Mouse (Mus musculus): Measurements from ENCODE around the gene Arnt2. TPM values are rescaled to one million over a fixed set of nuclear protein-coding genes. Genes with fewer than 3 reads are reported as not detected.

Gene Arnt2
- polyA plus RNA-seq, 1 experiment from 2014 or later, result 0.15 TPM

- H3K9me3 ChIP-seq (replicated peaks; ENCODE audit: control insufficient read depth, low read length), result no peaks in the 10 kb centered on the region
- H3K36me3 ChIP-seq (ENCODE audit: control insufficient read depth, insufficient read depth), result no peaks in the 10 kb centered on the region
- H3K27me3 ChIP-seq (ENCODE audit: control insufficient read depth, insufficient read depth, low read depth, low read length), result no peaks in the 10 kb centered on the region
- WGBS (ENCODE audit: insufficient replicate concordance), result 57% methylated on average over 6 of the region's 6 CpGs
- H3K9ac ChIP-seq (ENCODE audit: low read depth, low read length), result no peak overlapping the region
- no peaks in the 10 kb centered on the region for H3K4me1 ChIP-seq (ENCODE audit: control insufficient read depth, low read depth, low read length)
- ATAC-seq (ENCODE audit: low read depth), result no peak
- H3K4me3 ChIP-seq (ENCODE audit: low read depth, low read length), result no peak overlapping the region
- no peak overlapping the region for H3K27ac ChIP-seq (ENCODE audit: low read length)
- H3K4me2 ChIP-seq (ENCODE audit: low read depth, low read length), result no peak overlapping the region
These were observed 136.0 kb downstream of the Arnt2 start for GRCm38 (mm10) chr7:84273930-84274329.

- Histone ChIP-seq H3K4me2 (ENCODE audit: low read depth, low read length) (no peak overlapping the region), H3K27me3 (ENCODE audit: control insufficient read depth, insufficient read depth, low read depth, low read length) (no peaks in the 10 kb centered on the region), H3K4me3 (ENCODE audit: low read depth, low read length) (no peak overlapping the region), H3K9ac (ENCODE audit: low read depth, low read length) (no peak overlapping the region), H3K4me1 (ENCODE audit: control insufficient read depth, low read depth, low read length) (no peaks in the 10 kb centered on the region), H3K36me3 (ENCODE audit: control insufficient read depth, insufficient read depth) (no peaks in the 10 kb centered on the region), H3K27ac (ENCODE audit: low read length) (no peak overlapping the region), H3K9me3 (replicated peaks; ENCODE audit: control insufficient read depth, low read length) (no peaks in the 10 kb centered on the region)
- peak; percentile 64 for ATAC-seq (ENCODE audit: low read depth)
- WGBS (ENCODE audit: insufficient replicate concordance), result 21% methylated on average over 7 of the region's 7 CpGs
These were observed 137.7 kb downstream of the Arnt2 start for GRCm38 (mm10) chr7:84272206-84272818.

- Histone ChIP-seq H3K27me3 (ENCODE audit: control insufficient read depth, insufficient read depth, low read depth, low read length) (no peaks in the 10 kb centered on the region), H3K9ac (ENCODE audit: low read depth, low read length) (no peak overlapping the region), H3K4me2 (ENCODE audit: low read depth, low read length) (no peak overlapping the region), H3K27ac (ENCODE audit: low read length) (no peak overlapping the region), H3K4me1 (ENCODE audit: control insufficient read depth, low read depth, low read length) (no peaks in the 10 kb centered on the region), H3K9me3 (replicated peaks; ENCODE audit: control insufficient read depth, low read length) (no peaks in the 10 kb centered on the region), H3K4me3 (ENCODE audit: low read depth, low read length) (no peak overlapping the region), H3K36me3 (ENCODE audit: control insufficient read depth, insufficient read depth) (no peaks in the 10 kb centered on the region)
- 70% methylated on average over 5 of the region's 5 CpGs for WGBS (ENCODE audit: insufficient replicate concordance)
- ATAC-seq (ENCODE audit: low read depth), result no peak
These were observed 138.5 kb downstream of the Arnt2 start for GRCm38 (mm10) chr7:84271429-84271828.

GRCm38 (mm10) chr7:84263466-84263865 is 146.5 kb downstream of the Arnt2 start:
- Histone ChIP-seq H3K4me2 (ENCODE audit: low read depth, low read length) (no peak overlapping the region), H3K9me3 (replicated peaks; ENCODE audit: control insufficient read depth, low read length) (no peaks in the 10 kb centered on the region), H3K27ac (ENCODE audit: low read length) (no peak overlapping the region), H3K4me3 (ENCODE audit: low read depth, low read length) (no peak overlapping the region), H3K4me1 (ENCODE audit: control insufficient read depth, low read depth, low read length) (no peaks in the 10 kb centered on the region), H3K36me3 (ENCODE audit: control insufficient read depth, insufficient read depth) (no peaks in the 10 kb centered on the region), H3K27me3 (ENCODE audit: control insufficient read depth, insufficient read depth, low read depth, low read length) (no peaks in the 10 kb centered on the region), H3K9ac (ENCODE audit: low read depth, low read length) (no peak overlapping the region)
- no peak for ATAC-seq (ENCODE audit: low read depth)
- WGBS (ENCODE audit: insufficient replicate concordance), result 57% methylated on average over 4 of the region's 4 CpGs

GRCm38 (mm10) chr7:84261341-84261740 is 148.6 kb downstream of the Arnt2 start:
- no peak overlapping the region for H3K27ac ChIP-seq (ENCODE audit: low read length)
- H3K9me3 ChIP-seq (replicated peaks; ENCODE audit: control insufficient read depth, low read length), result no peaks in the 10 kb centered on the region
- H3K4me3 ChIP-seq (ENCODE audit: low read depth, low read length), result no peak overlapping the region
- WGBS (ENCODE audit: insufficient replicate concordance), result 56% methylated on average over 6 of the region's 6 CpGs
- no peak overlapping the region for H3K9ac ChIP-seq (ENCODE audit: low read depth, low read length)
- no peaks in the 10 kb centered on the region for H3K27me3 ChIP-seq (ENCODE audit: control insufficient read depth, insufficient read depth, low read depth, low read length)
- no peaks in the 10 kb centered on the region for H3K4me1 ChIP-seq (ENCODE audit: control insufficient read depth, low read depth, low read length)
- no peak overlapping the region for H3K4me2 ChIP-seq (ENCODE audit: low read depth, low read length)
- no peak for ATAC-seq (ENCODE audit: low read depth)
- no peaks in the 10 kb centered on the region for H3K36me3 ChIP-seq (ENCODE audit: control insufficient read depth, insufficient read depth)

- no peak overlapping the region for H3K4me3 ChIP-seq (ENCODE audit: low read depth, low read length)
- WGBS (ENCODE audit: insufficient replicate concordance), result 50% methylated on average over 4 of the region's 4 CpGs
- H3K4me1 ChIP-seq (ENCODE audit: control insufficient read depth, low read depth, low read length), result no peaks in the 10 kb centered on the region
- no peaks in the 10 kb centered on the region for H3K36me3 ChIP-seq (ENCODE audit: control insufficient read depth, insufficient read depth)
- no peak for ATAC-seq (ENCODE audit: low read depth)
- H3K27ac ChIP-seq (ENCODE audit: low read length), result no peak overlapping the region
- no peak overlapping the region for H3K9ac ChIP-seq (ENCODE audit: low read depth, low read length)
- H3K9me3 ChIP-seq (replicated peaks; ENCODE audit: control insufficient read depth, low read length), result no peaks in the 10 kb centered on the region
- no peaks in the 10 kb centered on the region for H3K27me3 ChIP-seq (ENCODE audit: control insufficient read depth, insufficient read depth, low read depth, low read length)
- H3K4me2 ChIP-seq (ENCODE audit: low read depth, low read length), result no peak overlapping the region
These were observed 149.6 kb downstream of the Arnt2 start for GRCm38 (mm10) chr7:84260401-84260800.

GRCm38 (mm10) chr7:84259309-84259985 is 150.5 kb downstream of the Arnt2 start:
- Histone ChIP-seq H3K36me3 (ENCODE audit: control insufficient read depth, insufficient read depth) (no peaks in the 10 kb centered on the region), H3K9ac (ENCODE audit: low read depth, low read length) (no peak overlapping the region), H3K27me3 (ENCODE audit: control insufficient read depth, insufficient read depth, low read depth, low read length) (no peaks in the 10 kb centered on the region), H3K27ac (ENCODE audit: low read length) (no peak overlapping the region), H3K4me2 (ENCODE audit: low read depth, low read length) (no peak overlapping the region), H3K4me3 (ENCODE audit: low read depth, low read length) (no peak overlapping the region), H3K9me3 (replicated peaks; ENCODE audit: control insufficient read depth, low read length) (no peaks in the 10 kb centered on the region), H3K4me1 (ENCODE audit: control insufficient read depth, low read depth, low read length) (no peaks in the 10 kb centered on the region)
- 57% methylated on average over 4 of the region's 4 CpGs for WGBS (ENCODE audit: insufficient replicate concordance)
- ATAC-seq (ENCODE audit: low read depth), result no peak

GRCm38 (mm10) chr7:84256661-84257060 is 153.3 kb downstream of the Arnt2 start:
- no peak overlapping the region for H3K9ac ChIP-seq (ENCODE audit: low read depth, low read length)
- no peak overlapping the region for H3K4me3 ChIP-seq (ENCODE audit: low read depth, low read length)
- H3K27ac ChIP-seq (ENCODE audit: low read length), result no peak overlapping the region
- no peak for ATAC-seq (ENCODE audit: low read depth)
- no peaks in the 10 kb centered on the region for H3K4me1 ChIP-seq (ENCODE audit: control insufficient read depth, low read depth, low read length)
- H3K27me3 ChIP-seq (ENCODE audit: control insufficient read depth, insufficient read depth, low read depth, low read length), result no peaks in the 10 kb centered on the region
- H3K4me2 ChIP-seq (ENCODE audit: low read depth, low read length), result no peak overlapping the region
- WGBS (ENCODE audit: insufficient replicate concordance), result 62% methylated on average over 3 of the region's 3 CpGs
- no peaks in the 10 kb centered on the region for H3K9me3 ChIP-seq (replicated peaks; ENCODE audit: control insufficient read depth, low read length)
- H3K36me3 ChIP-seq (ENCODE audit: control insufficient read depth, insufficient read depth), result no peaks in the 10 kb centered on the region

GRCm38 (mm10) chr7:84256245-84256644 is 153.7 kb downstream of the Arnt2 start:
- Histone ChIP-seq H3K9ac (ENCODE audit: low read depth, low read length) (no peak overlapping the region), H3K4me2 (ENCODE audit: low read depth, low read length) (no peak overlapping the region), H3K4me1 (ENCODE audit: control insufficient read depth, low read depth, low read length) (no peaks in the 10 kb centered on the region), H3K27ac (ENCODE audit: low read length) (no peak overlapping the region), H3K27me3 (ENCODE audit: control insufficient read depth, insufficient read depth, low read depth, low read length) (no peaks in the 10 kb centered on the region), H3K36me3 (ENCODE audit: control insufficient read depth, insufficient read depth) (no peaks in the 10 kb centered on the region), H3K9me3 (replicated peaks; ENCODE audit: control insufficient read depth, low read length) (no peaks in the 10 kb centered on the region), H3K4me3 (ENCODE audit: low read depth, low read length) (no peak overlapping the region)
- ATAC-seq (ENCODE audit: low read depth), result no peak
- 45% methylated on average over 1 of the region's 1 CpGs for WGBS (ENCODE audit: insufficient replicate concordance)

Data from liver, embryonic 16.5 days (tissue).